Mouse (Mus musculus) heart, postnatal 0 days (tissue): ENCODE measurements around the gene Atp8a1.

Experiments
- CTCF ChIP-seq: IDR thresholded peaks from 2 replicates; pipeline ENCODE4 v1.5.1; 2016; ENCODE audit warnings: antibody characterized with exemption, control low read depth, low read depth
- EP300 ChIP-seq: IDR thresholded peaks from 2 replicates; pipeline ENCODE4 v1.6.1; 2016; ENCODE audit warnings: antibody characterized with exemption, low read depth

DNA sequence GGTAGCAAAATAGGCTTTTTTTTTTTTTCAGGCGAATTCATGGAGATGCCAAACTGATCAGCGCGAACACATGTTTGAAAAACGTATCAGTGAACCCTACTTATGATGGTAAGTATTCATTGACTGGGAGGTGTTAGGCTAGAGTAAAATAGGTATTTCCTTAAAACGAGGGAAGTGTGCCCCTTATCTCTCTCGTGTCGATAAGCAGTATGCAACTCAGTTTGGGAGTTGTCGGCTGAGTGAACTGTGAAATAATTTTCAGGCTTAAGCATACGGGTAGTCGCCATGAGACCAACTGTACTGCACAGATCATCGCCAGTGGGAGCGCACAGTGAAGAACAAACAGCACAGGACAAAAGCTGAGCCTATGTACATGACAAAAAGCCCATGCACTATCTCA, 226.0 kb downstream of the Atp8a1 start:
- TF ChIP-seq CTCF (no peak), EP300 (no peak)
